Mouse (Mus musculus) heart, embryonic 15.5 days (tissue): Measurements from ENCODE around the gene Atp2a2. TPM values are rescaled to one million over a fixed set of nuclear protein-coding genes. Genes with fewer than 3 reads are reported as not detected.
A peak's percentile ranks its signal among the peaks of the same experiment; 100 is the strongest.

Experiments used
- ATAC-seq: fragments of 200-750 bp; cut with Nextera tagmentation; replicated peaks from 2 replicates; pipeline ENCODE4 v1.8.0; 2017; ENCODE audit warnings: low read depth, moderate TSS enrichment; ENCODE audit not compliant: insufficient number of reproducible peaks, insufficient read depth, low FRiP score
- H3K27ac ChIP-seq: fragments of 300-500 bp; sonication (generic); 2 replicates; pipeline ENCODE4 v1.5.1; 2015; ENCODE audit warnings: mild to moderate bottlenecking, inconsistent platforms
- H3K27me3 ChIP-seq: fragments of 300-500 bp; sonication (generic); 2 replicates; pipeline ENCODE4 v1.6.1; 2015; ENCODE audit warnings: inconsistent platforms
- H3K36me3 ChIP-seq: fragments of 300-500 bp; sonication (generic); 2 replicates; pipeline ENCODE4 v1.6.1; 2015; ENCODE audit warnings: mild to moderate bottlenecking, inconsistent platforms
- H3K4me1 ChIP-seq: fragments of 300-500 bp; sonication (generic); replicated peaks from 2 replicates; pipeline ENCODE4 v1.6.1; 2015; ENCODE audit warnings: inconsistent platforms
- H3K4me2 ChIP-seq: fragments of 300-500 bp; sonication (generic); 2 replicates; pipeline ENCODE4 v1.6.1; 2015; ENCODE audit warnings: inconsistent platforms, mild to moderate bottlenecking, moderate library complexity
- H3K4me3 ChIP-seq: fragments of 300-500 bp; sonication (generic); 2 replicates; pipeline ENCODE4 v1.5.1; 2015; ENCODE audit warnings: mild to moderate bottlenecking, inconsistent platforms
- H3K9ac ChIP-seq: fragments of 300-500 bp; sonication (generic); 2 replicates; pipeline ENCODE4 v1.6.1; 2015; ENCODE audit warnings: mild to moderate bottlenecking, inconsistent platforms
- H3K9me3 ChIP-seq: fragments of 300-500 bp; sonication (generic); replicated peaks from 2 replicates; pipeline ENCODE4 v1.6.1; 2016; ENCODE audit warnings: inconsistent platforms
- WGBS: fragments of 180-500 bp; shearing (Covaris S2); methylation state at CpG from one replicate; pipeline ENCODE4 v1.1.7; 2015; ENCODE audit warnings: mixed read lengths; 5-methylcytosine and 5-hydroxymethylcytosine counted together
- polyA plus RNA-seq: library from polyadenylated mRNA; unstranded; fragments of >200 nt; fragmentation: Nextera tagmentation; extraction: Ambion mirVana; gene quantifications from 2 replicates; pipeline ENCODE4 v1.2.1, GENCODE M21; 2015

Gene Atp2a2
- 288 and 291 TPM in 2 replicates for polyA plus RNA-seq

DNA sequence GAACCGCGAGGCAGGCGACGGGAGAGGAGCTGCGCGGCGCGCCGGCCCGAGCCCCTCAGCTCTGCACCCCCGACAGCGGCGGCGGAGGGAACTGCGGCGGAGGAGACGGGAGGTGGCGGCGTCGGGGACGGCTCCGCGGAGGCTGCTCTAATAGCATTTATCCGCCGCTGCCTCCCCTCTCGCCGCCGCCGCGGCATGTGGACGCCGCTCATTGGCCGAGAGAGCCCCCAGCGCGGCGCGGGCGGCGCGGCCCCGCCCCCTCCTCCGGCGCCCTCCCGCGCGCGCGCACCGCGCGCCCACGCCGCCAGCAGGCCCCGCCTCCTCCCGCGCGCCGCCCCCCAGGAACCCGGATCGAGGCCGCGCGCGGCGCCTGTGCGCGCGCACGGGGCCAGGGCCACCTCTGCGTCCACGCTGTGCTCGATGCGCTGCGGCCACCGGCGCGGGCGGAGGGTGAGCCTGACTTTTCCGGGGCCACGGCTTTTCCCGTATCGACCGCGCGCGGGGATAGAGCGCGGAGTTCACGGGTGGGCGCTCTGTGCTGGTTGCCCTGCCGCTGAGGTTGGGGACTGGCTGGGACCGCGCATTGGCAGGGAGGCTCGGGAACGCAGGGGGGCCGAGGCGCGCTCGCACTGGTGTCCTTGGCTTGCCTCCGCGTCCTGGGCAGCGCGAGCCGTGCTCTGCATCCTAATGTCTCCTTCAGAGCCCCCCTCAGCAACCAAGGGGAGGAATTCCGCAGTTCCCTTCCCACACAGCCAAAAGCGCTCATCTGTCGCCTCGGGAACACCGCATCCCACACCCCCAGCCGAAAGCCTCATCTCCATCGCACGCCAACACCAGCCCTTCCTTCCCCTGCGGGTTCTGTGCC is at the start of gene Atp2a2:
Atp2a2 (minus strand) TSS at position 149 of the 865 bp plus-strand sequence.
- Histone ChIP-seq H3K4me1 (peaks cover 20% of the 10 kb centered on the region), H3K4me3 (peak within 1 kb of the TSS; percentile 69), H3K36me3 (no peaks in the 10 kb centered on the region; the same call in 1 of the 2 replicates), H3K4me2 (peak within 1 kb of the TSS; percentile 87), H3K9me3 (no peaks in the 10 kb centered on the region), H3K27me3 (no peaks in the 10 kb centered on the region), H3K9ac (peak within 1 kb of the TSS; percentile 98), H3K27ac (peak within 1 kb of the TSS; percentile 96)
- peak; percentile 90 for ATAC-seq
- WGBS = under 1% methylated on average over 91 of the region's 113 CpGs

- H3K36me3 ChIP-seq = no peaks in the 10 kb centered on the region
- no peak overlapping the region for H3K27ac ChIP-seq
- 71% methylated on average over 8 of the region's 8 CpGs for WGBS
- H3K4me1 ChIP-seq = peaks cover 27% of the 10 kb centered on the region
- no peak for ATAC-seq
- no peak overlapping the region for H3K4me2 ChIP-seq
- H3K27me3 ChIP-seq = no peaks in the 10 kb centered on the region
- H3K9me3 ChIP-seq = no peaks in the 10 kb centered on the region
- H3K4me3 ChIP-seq = no peak overlapping the region
- no peak overlapping the region for H3K9ac ChIP-seq
Measured at GRCm38 (mm10) chr5:122550460-122550859, 48.4 kb upstream of the Atp2a2 start.

- no peak overlapping the region for H3K4me3 ChIP-seq
- H3K4me2 ChIP-seq = no peak overlapping the region
- H3K27ac ChIP-seq = peak overlapping the region; percentile 73
- no peaks in the 10 kb centered on the region for H3K9me3 ChIP-seq
- H3K4me1 ChIP-seq = peaks cover 34% of the 10 kb centered on the region
- 47% methylated on average over 6 of the region's 6 CpGs for WGBS
- ATAC-seq = no peak
- H3K36me3 ChIP-seq = no peaks in the 10 kb centered on the region
- H3K9ac ChIP-seq = no peak overlapping the region
- H3K27me3 ChIP-seq = no peaks in the 10 kb centered on the region
Measured at GRCm38 (mm10) chr5:122548671-122549070, 46.6 kb upstream of the Atp2a2 start.

DNA sequence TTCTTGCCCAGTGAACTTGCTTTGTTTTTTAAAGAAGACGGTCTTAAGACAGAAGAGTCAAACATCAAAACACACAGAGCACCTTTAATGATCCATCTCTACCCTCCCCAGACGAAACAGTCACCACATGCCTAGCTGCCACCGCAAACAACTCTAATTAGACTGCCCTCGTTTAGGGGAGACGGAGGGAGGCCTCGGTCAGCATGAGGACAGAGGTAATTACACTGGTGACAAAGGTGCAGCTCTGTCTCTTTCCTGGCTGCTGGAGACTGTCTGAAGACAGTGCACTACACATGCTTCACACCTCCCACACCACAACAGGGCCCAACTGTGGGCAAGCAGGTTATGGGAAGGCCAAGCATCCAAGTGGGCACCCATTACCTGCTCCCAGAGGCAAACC is 45.8 kb upstream of the Atp2a2 start:
- ATAC-seq = no peak
- Histone ChIP-seq H3K27me3 (no peaks in the 10 kb centered on the region), H3K27ac (peak overlapping the region; percentile 73), H3K9me3 (no peaks in the 10 kb centered on the region), H3K9ac (no peak overlapping the region), H3K4me3 (no peak overlapping the region), H3K4me1 (peaks cover 39% of the 10 kb centered on the region), H3K36me3 (no peaks in the 10 kb centered on the region), H3K4me2 (no peak overlapping the region)
- 73% methylated on average over 6 of the region's 6 CpGs for WGBS

DNA sequence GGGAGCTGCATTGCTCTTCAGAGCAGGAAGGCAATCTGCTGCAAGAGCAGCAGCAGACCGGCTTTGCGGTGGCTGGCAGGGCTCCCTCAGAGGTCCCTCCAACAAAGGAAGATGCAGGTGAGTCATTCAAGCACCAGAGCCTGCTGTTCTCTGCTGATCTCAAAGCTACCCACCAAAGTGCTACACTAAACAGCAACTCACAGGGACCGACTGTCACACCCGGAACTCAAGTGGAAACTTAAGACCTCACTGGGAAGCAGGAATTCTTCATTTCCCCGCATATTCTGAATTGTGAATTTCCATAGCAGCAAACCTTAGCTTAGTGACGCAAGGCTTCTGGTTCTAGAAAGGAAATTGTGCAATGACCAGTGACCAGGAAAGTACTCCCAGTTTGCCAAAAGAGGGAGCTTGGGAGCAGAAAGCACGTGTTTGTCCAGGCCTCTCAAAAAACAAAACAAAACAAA is 45.3 kb upstream of the Atp2a2 start:
- no peak overlapping the region for H3K9ac ChIP-seq

GRCm38 (mm10) chr5:122543392-122543791 is 41.4 kb upstream of the Atp2a2 start:
- Histone ChIP-seq H3K9ac (no peak overlapping the region), H3K27ac (peak overlapping the region; percentile 89), H3K36me3 (no peaks in the 10 kb centered on the region; the same call in 1 of the 2 replicates), H3K9me3 (no peaks in the 10 kb centered on the region), H3K4me2 (no peak overlapping the region), H3K27me3 (no peaks in the 10 kb centered on the region), H3K4me3 (no peak overlapping the region), H3K4me1 (peaks cover 26% of the 10 kb centered on the region)
- 41% methylated on average over 6 of the region's 6 CpGs for WGBS
- ATAC-seq = peak; percentile 66

More for the DNA sequence above, 45.3 kb upstream of the Atp2a2 start:
- 32% methylated on average over 7 of the region's 7 CpGs for WGBS
- Histone ChIP-seq H3K27me3 (no peaks in the 10 kb centered on the region), H3K36me3 (no peaks in the 10 kb centered on the region), H3K4me3 (no peak overlapping the region), H3K4me2 (no peak overlapping the region), H3K27ac (peak overlapping the region; percentile 73), H3K9me3 (no peaks in the 10 kb centered on the region), H3K4me1 (peaks cover 39% of the 10 kb centered on the region)
- ATAC-seq = no peak

DNA sequence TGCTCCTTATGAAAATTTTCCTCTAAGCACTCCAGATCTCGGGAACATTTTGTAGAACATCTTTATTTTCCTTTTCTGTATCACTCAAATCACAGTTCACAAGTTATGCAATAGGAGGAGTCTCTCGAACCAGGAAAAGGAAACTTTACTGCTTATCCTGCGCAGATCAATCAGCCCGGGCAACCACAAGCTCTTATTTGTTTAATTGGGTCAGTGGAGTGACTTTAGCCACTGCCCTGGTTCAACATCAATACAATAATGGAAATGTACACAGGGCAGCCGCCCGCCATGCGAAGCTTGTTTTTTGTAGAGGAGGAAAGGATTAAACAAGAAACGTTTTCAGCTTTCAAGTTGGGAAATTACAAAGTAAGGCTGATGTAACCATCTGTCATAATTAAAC is 39.8 kb upstream of the Atp2a2 start:
- Histone ChIP-seq H3K27me3 (no peaks in the 10 kb centered on the region), H3K9me3 (no peaks in the 10 kb centered on the region)
- 86% methylated on average over 8 of the region's 8 CpGs for WGBS

DNA sequence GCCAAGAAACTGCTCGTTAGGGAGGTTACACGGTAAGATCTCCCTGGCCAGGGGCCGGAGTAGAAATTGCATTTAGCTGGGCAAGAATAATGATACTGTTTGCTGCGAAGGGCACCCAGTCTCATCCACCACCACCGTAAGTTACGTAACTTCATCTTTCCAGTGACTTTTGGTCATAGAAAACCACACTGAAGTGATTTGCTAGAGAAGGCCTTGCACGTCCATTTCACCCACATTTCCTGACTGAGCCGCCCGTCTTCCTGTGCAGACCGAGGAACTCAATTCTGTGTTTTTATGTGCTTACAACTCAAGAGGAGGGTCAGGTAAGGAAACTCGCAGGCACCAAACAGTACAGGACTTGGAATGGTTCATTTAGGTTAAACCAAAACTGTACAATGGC is 36.1 kb upstream of the Atp2a2 start:
- 90% methylated on average over 11 of the region's 11 CpGs for WGBS
- no peak overlapping the region for H3K27ac ChIP-seq
- H3K9ac ChIP-seq = no peak overlapping the region
- no peak overlapping the region for H3K4me2 ChIP-seq
- no peak overlapping the region for H3K4me3 ChIP-seq
- no peaks in the 10 kb centered on the region for H3K9me3 ChIP-seq
- no peak for ATAC-seq
- no peaks in the 10 kb centered on the region; the same call in 1 of the 2 replicates for H3K36me3 ChIP-seq
- peaks cover 13% of the 10 kb centered on the region for H3K4me1 ChIP-seq
- H3K27me3 ChIP-seq = no peaks in the 10 kb centered on the region

More for the DNA sequence above, 39.8 kb upstream of the Atp2a2 start:
- ATAC-seq = no peak
- Histone ChIP-seq H3K4me3 (no peak overlapping the region), H3K4me1 (peaks cover 14% of the 10 kb centered on the region), H3K4me2 (no peak overlapping the region), H3K36me3 (no peaks in the 10 kb centered on the region; the same call in 1 of the 2 replicates), H3K27ac (no peak overlapping the region), H3K9ac (no peak overlapping the region)

GRCm38 (mm10) chr5:122537654-122538053 is 35.6 kb upstream of the Atp2a2 start:
- Histone ChIP-seq H3K9me3 (no peaks in the 10 kb centered on the region), H3K4me2 (no peak overlapping the region), H3K27ac (no peak overlapping the region), H3K27me3 (no peaks in the 10 kb centered on the region), H3K4me1 (peaks cover 9% of the 10 kb centered on the region), H3K4me3 (no peak overlapping the region), H3K36me3 (no peaks in the 10 kb centered on the region; the same call in 1 of the 2 replicates), H3K9ac (no peak overlapping the region)
- ATAC-seq = no peak
- over 99% methylated on average over 5 of the region's 5 CpGs for WGBS

DNA sequence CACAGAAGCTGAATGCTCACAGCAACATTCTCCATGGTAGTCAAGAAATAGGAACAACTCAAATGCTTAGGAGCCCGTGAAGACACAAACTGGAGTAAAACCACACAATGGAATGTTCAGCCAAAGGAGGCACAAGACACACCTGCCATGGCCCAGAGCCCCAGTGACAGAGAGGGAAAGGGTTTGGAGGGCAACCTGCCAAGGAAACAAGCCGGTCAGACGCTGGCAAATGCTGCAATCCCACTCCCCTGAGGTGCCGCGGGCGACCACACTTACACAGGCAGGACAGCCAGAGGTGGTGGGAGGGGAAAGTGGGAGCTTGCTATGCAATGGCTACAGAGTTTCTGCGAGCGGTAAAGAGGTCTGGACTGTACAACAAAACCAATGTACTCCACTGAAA is 31.9 kb upstream of the Atp2a2 start:
- no peaks in the 10 kb centered on the region for H3K9me3 ChIP-seq
- no peak for ATAC-seq
- peak overlapping the region; percentile 50 for H3K27ac ChIP-seq
- no peak overlapping the region for H3K4me3 ChIP-seq
- H3K27me3 ChIP-seq = no peaks in the 10 kb centered on the region
- H3K9ac ChIP-seq = no peak overlapping the region
- H3K4me1 ChIP-seq = peaks cover 32% of the 10 kb centered on the region
- no peak overlapping the region for H3K4me2 ChIP-seq
- no peaks in the 10 kb centered on the region; the same call in 1 of the 2 replicates for H3K36me3 ChIP-seq
- WGBS = 63% methylated on average over 8 of the region's 8 CpGs

- H3K4me2 ChIP-seq = no peak overlapping the region
- H3K36me3 ChIP-seq = no peaks in the 10 kb centered on the region
- no peak for ATAC-seq
- H3K9me3 ChIP-seq = no peaks in the 10 kb centered on the region
- 54% methylated on average over 9 of the region's 9 CpGs for WGBS
- no peaks in the 10 kb centered on the region for H3K27me3 ChIP-seq
- H3K4me3 ChIP-seq = no peak overlapping the region
- 0 out of 2 replicates have a peak overlapping the region, but pooled peaks have one; percentile 30 for H3K9ac ChIP-seq
- H3K27ac ChIP-seq = peak overlapping the region; percentile 97
- H3K4me1 ChIP-seq = peaks cover 71% of the 10 kb centered on the region
Measured at GRCm38 (mm10) chr5:122529913-122530604, 28.0 kb upstream of the Atp2a2 start.
